Mouse (Mus musculus) embryo, embryonic 10.5 days (tissue): ENCODE results near the gene Sbno2.
A peak's percentile ranks its signal among the peaks of the same experiment; 100 is the strongest.
"Not testable (repeated sequence)": the region's sequence is repeated elsewhere in the genome, so short reads cannot be mapped to it uniquely, and the experiment has no call there.

Experiments used
- DNase-seq: peaks from one replicate; pipeline ENCODE4 v3.0.0-alpha.2; 2015; ENCODE audit warnings: low spot score

Gene Sbno2

GRCm38 (mm10) chr10:80057683-80058326 lies 47.6 kb downstream of the Sbno2 start:
- no peak for DNase-seq

GRCm38 (mm10) chr10:80056976-80057682 lies 48.2 kb downstream of the Sbno2 start:
- no peak for DNase-seq

GRCm38 (mm10) chr10:80056506-80056905 lies 48.9 kb downstream of the Sbno2 start:
- DNase-seq: no peak

GRCm38 (mm10) chr10:80055891-80056290 lies 49.5 kb downstream of the Sbno2 start:
- DNase-seq: no peak

GRCm38 (mm10) chr10:80055364-80055763 lies 50.0 kb downstream of the Sbno2 start:
- DNase-seq: no peak

GRCm38 (mm10) chr10:80054911-80055310 lies 50.5 kb downstream of the Sbno2 start:
- DNase-seq: not testable (repeated sequence)

- peak; percentile 74 for DNase-seq
These were observed 51.2 kb downstream of the Sbno2 start for GRCm38 (mm10) chr10:80053831-80054815.

- DNase-seq: peak; percentile 100
These were observed 52.1 kb downstream of the Sbno2 start for GRCm38 (mm10) chr10:80053259-80053780.

- DNase-seq: no peak
These were observed 53.0 kb downstream of the Sbno2 start for GRCm38 (mm10) chr10:80052374-80052764.

- no peak for DNase-seq
These were observed 53.6 kb downstream of the Sbno2 start for GRCm38 (mm10) chr10:80051618-80052373.

GRCm38 (mm10) chr10:80050885-80051617 lies 54.3 kb downstream of the Sbno2 start:
- DNase-seq: no peak

GRCm38 (mm10) chr10:80050244-80050643 lies 55.1 kb downstream of the Sbno2 start:
- DNase-seq: no peak

- no peak for DNase-seq
These were observed 56.5 kb downstream of the Sbno2 start for GRCm38 (mm10) chr10:80048834-80049233.

- peak; percentile 72 for DNase-seq
These were observed 57.0 kb downstream of the Sbno2 start for GRCm38 (mm10) chr10:80048396-80048795.

GRCm38 (mm10) chr10:80047041-80047565 lies 58.3 kb downstream of the Sbno2 start, which contains the start of gene Gpx4:
Gene Gpx4, plus strand, starts transcription at chr10:80047166.
- no peak for DNase-seq

- DNase-seq: no peak
These were observed 59.6 kb downstream of the Sbno2 start for GRCm38 (mm10) chr10:80045766-80046165.

- not testable (repeated sequence) for DNase-seq
These were observed 60.0 kb downstream of the Sbno2 start for GRCm38 (mm10) chr10:80045364-80045763.

GRCm38 (mm10) chr10:80044087-80044486 lies 61.3 kb downstream of the Sbno2 start:
- no peak for DNase-seq

GRCm38 (mm10) chr10:80041409-80042060 lies 63.8 kb downstream of the Sbno2 start:
- DNase-seq: not testable (repeated sequence)

GRCm38 (mm10) chr10:80039559-80039979 lies 65.8 kb downstream of the Sbno2 start, which contains the start of gene Polr2e:
Gene Polr2e, minus strand, starts transcription at chr10:80039795.
- peak; percentile 98 for DNase-seq
